Mouse (Mus musculus): ENCODE results near the gene Sorcs3. TPM values are rescaled to one million over a fixed set of nuclear protein-coding genes. Genes with fewer than 3 reads are reported as not detected.

Gene Sorcs3
- polyA plus RNA-seq, 1 experiment from 2014 or later, result 15.2 TPM

- Histone ChIP-seq H3K27me3 (ENCODE audit: control insufficient read depth, insufficient read depth, low read length) (no peaks in the 10 kb centered on the region), H3K27ac (replicated peaks; ENCODE audit: low read depth, low read length) (no peak overlapping the region), H3K4me3 (replicated peaks; ENCODE audit: low read depth, low read length) (no peak overlapping the region), H3K4me2 (ENCODE audit: low read length) (no peak overlapping the region), H3K9ac (replicated peaks; ENCODE audit: low read length) (no peak overlapping the region), H3K9me3 (ENCODE audit: control insufficient read depth, low read length) (no peaks in the 10 kb centered on the region), H3K36me3 (ENCODE audit: control insufficient read depth, insufficient read depth, low read length) (no peaks in the 10 kb centered on the region), H3K4me1 (ENCODE audit: control insufficient read depth, insufficient read depth, low read length) (peaks cover 7% of the 10 kb centered on the region; the same call in 1 of the 2 replicates)
- DNase-seq (peak; percentile 36), ATAC-seq (ENCODE audit: low FRiP score, low TSS enrichment) (no peak)
- WGBS, result 14% methylated on average over 6 of the region's 6 CpGs
Observed at GRCm38 (mm10) chr19:48804546-48804945, 598.7 kb downstream of the Sorcs3 start.

GRCm38 (mm10) chr19:48811541-48811940 lies 605.7 kb downstream of the Sorcs3 start:
- Histone ChIP-seq H3K36me3 (ENCODE audit: control insufficient read depth, insufficient read depth, low read length) (no peaks in the 10 kb centered on the region), H3K4me2 (ENCODE audit: low read length) (no peak overlapping the region)

GRCm38 (mm10) chr19:48813823-48814222 lies 608.0 kb downstream of the Sorcs3 start:
- ATAC-seq (ENCODE audit: low FRiP score, low TSS enrichment) (no peak), DNase-seq (no peak)
- H3K9ac ChIP-seq (replicated peaks; ENCODE audit: low read length), result no peak overlapping the region
- H3K4me1 ChIP-seq (ENCODE audit: control insufficient read depth, insufficient read depth, low read length), result no peaks in the 10 kb centered on the region
- no peak overlapping the region for H3K4me2 ChIP-seq (ENCODE audit: low read length)
- H3K4me3 ChIP-seq (replicated peaks; ENCODE audit: low read depth, low read length), result no peak overlapping the region
- H3K27me3 ChIP-seq (ENCODE audit: control insufficient read depth, insufficient read depth, low read length), result no peaks in the 10 kb centered on the region
- no peak overlapping the region for H3K27ac ChIP-seq (replicated peaks; ENCODE audit: low read depth, low read length)
- WGBS, result 90% methylated on average over 4 of the region's 4 CpGs
- no peaks in the 10 kb centered on the region for H3K9me3 ChIP-seq (ENCODE audit: control insufficient read depth, low read length)
- H3K36me3 ChIP-seq (ENCODE audit: control insufficient read depth, insufficient read depth, low read length), result no peaks in the 10 kb centered on the region

More at GRCm38 (mm10) chr19:48811541-48811940, 605.7 kb downstream of the Sorcs3 start:
- Histone ChIP-seq H3K9ac (replicated peaks; ENCODE audit: low read length) (no peak overlapping the region), H3K27me3 (ENCODE audit: control insufficient read depth, insufficient read depth, low read length) (no peaks in the 10 kb centered on the region), H3K4me3 (replicated peaks; ENCODE audit: low read depth, low read length) (no peak overlapping the region), H3K27ac (replicated peaks; ENCODE audit: low read depth, low read length) (no peak overlapping the region), H3K4me1 (ENCODE audit: control insufficient read depth, insufficient read depth, low read length) (no peaks in the 10 kb centered on the region), H3K9me3 (ENCODE audit: control insufficient read depth, low read length) (no peaks in the 10 kb centered on the region)
- 78% methylated on average over 3 of the region's 3 CpGs for WGBS
- ATAC-seq (ENCODE audit: low FRiP score, low TSS enrichment) (no peak), DNase-seq (no peak)

GRCm38 (mm10) chr19:48815064-48815463 lies 609.2 kb downstream of the Sorcs3 start:
- DNase-seq, result no peak
- no peaks in the 10 kb centered on the region for H3K36me3 ChIP-seq (ENCODE audit: control insufficient read depth, insufficient read depth, low read length)
- no peaks in the 10 kb centered on the region for H3K4me1 ChIP-seq (ENCODE audit: control insufficient read depth, insufficient read depth, low read length)
- H3K9me3 ChIP-seq (ENCODE audit: control insufficient read depth, low read length), result no peaks in the 10 kb centered on the region
- no peak for ATAC-seq (ENCODE audit: low FRiP score, low TSS enrichment)
- 95% methylated on average over 3 of the region's 3 CpGs for WGBS
- H3K9ac ChIP-seq (replicated peaks; ENCODE audit: low read length), result no peak overlapping the region
- no peak overlapping the region for H3K27ac ChIP-seq (replicated peaks; ENCODE audit: low read depth, low read length)
- no peak overlapping the region for H3K4me2 ChIP-seq (ENCODE audit: low read length)
- no peak overlapping the region for H3K4me3 ChIP-seq (replicated peaks; ENCODE audit: low read depth, low read length)
- no peaks in the 10 kb centered on the region for H3K27me3 ChIP-seq (ENCODE audit: control insufficient read depth, insufficient read depth, low read length)

GRCm38 (mm10) chr19:48820493-48821282 lies 614.9 kb downstream of the Sorcs3 start:
- Histone ChIP-seq H3K4me2 (ENCODE audit: low read length) (no peak overlapping the region), H3K9me3 (ENCODE audit: control insufficient read depth, low read length) (no peaks in the 10 kb centered on the region), H3K9ac (replicated peaks; ENCODE audit: low read length) (no peak overlapping the region), H3K4me3 (replicated peaks; ENCODE audit: low read depth, low read length) (no peak overlapping the region), H3K4me1 (ENCODE audit: control insufficient read depth, insufficient read depth, low read length) (no peaks in the 10 kb centered on the region), H3K27me3 (ENCODE audit: control insufficient read depth, insufficient read depth, low read length) (no peaks in the 10 kb centered on the region), H3K27ac (replicated peaks; ENCODE audit: low read depth, low read length) (no peak overlapping the region), H3K36me3 (ENCODE audit: control insufficient read depth, insufficient read depth, low read length) (no peaks in the 10 kb centered on the region)
- DNase-seq (no peak), ATAC-seq (ENCODE audit: low FRiP score, low TSS enrichment) (no peak)
- WGBS, result 81% methylated on average over 5 of the region's 5 CpGs

GRCm38 (mm10) chr19:48821283-48821715 lies 615.5 kb downstream of the Sorcs3 start:
- Histone ChIP-seq H3K27ac (replicated peaks; ENCODE audit: low read depth, low read length) (no peak overlapping the region), H3K9ac (replicated peaks; ENCODE audit: low read length) (no peak overlapping the region), H3K4me1 (ENCODE audit: control insufficient read depth, insufficient read depth, low read length) (no peaks in the 10 kb centered on the region), H3K36me3 (ENCODE audit: control insufficient read depth, insufficient read depth, low read length) (no peaks in the 10 kb centered on the region), H3K27me3 (ENCODE audit: control insufficient read depth, insufficient read depth, low read length) (no peaks in the 10 kb centered on the region), H3K4me3 (replicated peaks; ENCODE audit: low read depth, low read length) (no peak overlapping the region), H3K9me3 (ENCODE audit: control insufficient read depth, low read length) (no peaks in the 10 kb centered on the region), H3K4me2 (ENCODE audit: low read length) (no peak overlapping the region)
- 83% methylated on average over 3 of the region's 3 CpGs for WGBS
- no peak for DNase-seq
- ATAC-seq (ENCODE audit: low FRiP score, low TSS enrichment), result no peak

- H3K9me3 ChIP-seq (ENCODE audit: control insufficient read depth, low read length), result no peaks in the 10 kb centered on the region
- H3K4me2 ChIP-seq (ENCODE audit: low read length), result no peak overlapping the region
- ATAC-seq (ENCODE audit: low FRiP score, low TSS enrichment) (no peak), DNase-seq (peak; percentile 25)
- H3K27me3 ChIP-seq (ENCODE audit: control insufficient read depth, insufficient read depth, low read length), result no peaks in the 10 kb centered on the region
- H3K9ac ChIP-seq (replicated peaks; ENCODE audit: low read length), result no peak overlapping the region
- H3K4me1 ChIP-seq (ENCODE audit: control insufficient read depth, insufficient read depth, low read length), result no peaks in the 10 kb centered on the region
- 75% methylated on average over 3 of the region's 3 CpGs for WGBS
- no peaks in the 10 kb centered on the region for H3K36me3 ChIP-seq (ENCODE audit: control insufficient read depth, insufficient read depth, low read length)
- no peak overlapping the region for H3K4me3 ChIP-seq (replicated peaks; ENCODE audit: low read depth, low read length)
- no peak overlapping the region for H3K27ac ChIP-seq (replicated peaks; ENCODE audit: low read depth, low read length)
Observed at GRCm38 (mm10) chr19:48834342-48834741, 628.5 kb downstream of the Sorcs3 start.

GRCm38 (mm10) chr19:48839418-48839817 lies 633.6 kb downstream of the Sorcs3 start:
- H3K9me3 ChIP-seq (ENCODE audit: control insufficient read depth, low read length), result peaks cover under 1% of the 10 kb centered on the region; the same call in 1 of the 2 replicates
- no peak overlapping the region for H3K27ac ChIP-seq (replicated peaks; ENCODE audit: low read depth, low read length)
- H3K4me2 ChIP-seq (ENCODE audit: low read length), result no peak overlapping the region
- ATAC-seq (ENCODE audit: low FRiP score, low TSS enrichment) (no peak), DNase-seq (no peak)
- no peaks in the 10 kb centered on the region for H3K36me3 ChIP-seq (ENCODE audit: control insufficient read depth, insufficient read depth, low read length)
- no peak overlapping the region for H3K9ac ChIP-seq (replicated peaks; ENCODE audit: low read length)
- 73% methylated on average over 4 of the region's 4 CpGs for WGBS
- H3K4me1 ChIP-seq (ENCODE audit: control insufficient read depth, insufficient read depth, low read length), result no peaks in the 10 kb centered on the region
- no peak overlapping the region for H3K4me3 ChIP-seq (replicated peaks; ENCODE audit: low read depth, low read length)
- H3K27me3 ChIP-seq (ENCODE audit: control insufficient read depth, insufficient read depth, low read length), result no peaks in the 10 kb centered on the region

GRCm38 (mm10) chr19:48847700-48848099 lies 641.9 kb downstream of the Sorcs3 start:
- 82% methylated on average over 3 of the region's 3 CpGs for WGBS
- Histone ChIP-seq H3K27ac (replicated peaks; ENCODE audit: low read depth, low read length) (no peak overlapping the region), H3K9ac (replicated peaks; ENCODE audit: low read length) (no peak overlapping the region), H3K9me3 (ENCODE audit: control insufficient read depth, low read length) (peaks cover 5% of the 10 kb centered on the region; the same call in 1 of the 2 replicates), H3K27me3 (ENCODE audit: control insufficient read depth, insufficient read depth, low read length) (no peaks in the 10 kb centered on the region), H3K4me1 (ENCODE audit: control insufficient read depth, insufficient read depth, low read length) (no peaks in the 10 kb centered on the region), H3K4me3 (replicated peaks; ENCODE audit: low read depth, low read length) (no peak overlapping the region), H3K4me2 (ENCODE audit: low read length) (no peak overlapping the region), H3K36me3 (ENCODE audit: control insufficient read depth, insufficient read depth, low read length) (no peaks in the 10 kb centered on the region)
- ATAC-seq (ENCODE audit: low FRiP score, low TSS enrichment), result no peak
- no peak for DNase-seq

Data from midbrain, embryonic 14.5 days (tissue).